Mouse (Mus musculus) layer of hippocampus, postnatal 25 days (tissue): ENCODE data around the gene S100a4. TPM values are rescaled to one million over a fixed set of nuclear protein-coding genes. Genes with fewer than 3 reads are reported as not detected.

Source experiments
- DNase-seq, 2 experiments: peaks; one replicate each; pipeline ENCODE4 v3.0.0; 2022; ENCODE audit warnings: mixed read lengths in 2 of 2, low spot score in 1 of 2; ENCODE audit errors: extremely low spot score in 1 of 2
- total RNA-seq, 2 experiments: library from RNA; stranded (reverse); gene quantifications; 2 replicates each; pipeline ENCODE4 v1.2.3; 2021

Gene S100a4
- total RNA-seq, 2 experiments from 2014 or later, result 4.1 to 6.5 TPM

DNA sequence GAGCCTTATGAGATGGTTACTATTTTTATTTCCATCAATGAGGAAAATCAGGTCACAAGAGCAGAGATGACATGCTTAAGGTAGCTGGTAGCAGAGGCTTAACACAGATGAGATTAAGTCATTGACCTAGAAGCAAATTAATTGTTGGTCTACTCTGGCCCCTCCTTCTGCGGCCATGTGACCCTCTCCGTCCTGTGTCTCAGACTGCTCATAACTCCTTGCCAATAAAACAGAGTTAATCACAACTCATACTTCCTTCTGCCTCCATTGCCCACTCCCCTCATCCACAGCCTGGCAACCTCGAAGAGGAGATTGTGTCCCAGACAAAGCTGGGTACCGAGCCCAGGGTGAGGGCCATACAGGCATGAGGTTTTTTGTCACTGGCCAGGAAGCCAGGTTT, 5.4 kb upstream of the S100a4 start:
- no peak for DNase-seq

DNA sequence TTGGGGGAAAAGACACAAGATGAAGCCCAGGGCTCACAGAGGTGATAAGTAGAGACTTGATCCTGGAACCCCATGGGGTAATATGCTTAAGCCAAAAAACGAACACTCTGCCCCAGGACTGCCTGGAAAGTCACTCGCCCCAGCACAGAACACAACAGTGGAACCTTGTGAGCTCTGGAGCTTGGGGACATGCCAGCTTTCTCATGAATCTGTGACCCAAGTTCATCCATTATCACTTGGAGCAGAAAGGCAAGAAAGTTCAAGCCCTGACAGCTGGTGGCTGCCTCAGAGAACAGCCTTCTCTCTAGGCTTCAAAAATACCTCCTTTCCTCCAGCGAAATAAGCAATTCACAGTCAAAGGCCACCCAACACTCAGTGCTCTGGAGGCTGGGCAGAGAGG, 4.2 kb upstream of the S100a4 start:
- no peak for DNase-seq

DNA sequence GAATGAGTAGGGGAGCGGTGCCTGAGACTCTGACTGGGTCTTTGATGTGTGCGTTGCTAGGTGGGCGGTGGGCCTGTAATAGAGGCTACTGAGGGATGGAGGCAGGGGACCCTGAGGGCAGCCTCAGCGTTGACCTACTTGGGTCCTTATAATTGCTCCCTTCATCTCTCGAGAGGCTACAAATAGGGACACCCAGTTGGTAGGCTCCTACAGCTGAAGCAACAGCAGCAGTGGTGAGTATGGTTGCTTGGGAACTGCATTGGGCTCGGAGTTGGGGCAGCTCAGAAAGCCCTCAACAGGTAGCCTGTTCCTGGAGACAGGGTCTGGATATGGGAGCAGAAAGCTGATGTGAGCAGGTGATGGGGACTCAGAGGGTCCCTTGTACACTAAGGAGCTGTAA, 3.5 kb upstream of the S100a4 start:
- no peak for DNase-seq

DNA sequence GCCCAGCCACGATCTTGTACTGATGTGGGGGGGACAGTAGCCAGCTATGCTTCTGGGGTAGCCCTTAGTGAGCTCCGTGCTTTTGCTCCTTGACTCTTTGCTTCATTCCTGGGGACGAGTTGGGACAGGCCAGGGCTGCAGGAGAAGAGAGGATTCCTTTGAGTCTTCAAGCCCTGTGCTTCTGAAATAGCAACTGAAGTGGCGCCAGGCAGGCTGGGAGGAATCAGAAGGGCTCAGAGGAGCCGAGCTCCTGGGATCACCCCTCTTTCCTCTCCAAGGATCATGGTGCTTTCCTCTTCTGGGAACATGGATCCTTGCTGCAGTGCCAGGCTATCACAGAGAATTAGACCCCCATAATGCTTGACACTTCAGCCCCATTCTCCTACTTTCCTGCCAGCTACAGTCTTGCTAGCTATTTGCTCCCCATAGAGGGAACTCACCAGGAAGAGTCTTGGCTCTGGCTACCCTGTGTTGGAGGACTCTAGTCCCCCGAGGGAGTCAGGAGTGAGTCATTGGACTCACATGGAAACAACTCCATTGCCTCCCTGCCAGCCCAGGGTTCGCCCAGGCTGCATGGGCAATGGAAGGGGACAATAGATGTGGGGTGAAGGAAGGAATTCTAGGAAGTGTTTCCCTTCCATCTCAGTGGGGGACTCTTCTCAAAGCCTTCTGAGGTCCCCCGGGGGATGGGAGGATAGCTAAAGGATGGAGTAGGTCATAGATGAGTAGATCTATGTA, 2.9 kb upstream of the S100a4 start:
- DNase-seq, result no peak

DNA sequence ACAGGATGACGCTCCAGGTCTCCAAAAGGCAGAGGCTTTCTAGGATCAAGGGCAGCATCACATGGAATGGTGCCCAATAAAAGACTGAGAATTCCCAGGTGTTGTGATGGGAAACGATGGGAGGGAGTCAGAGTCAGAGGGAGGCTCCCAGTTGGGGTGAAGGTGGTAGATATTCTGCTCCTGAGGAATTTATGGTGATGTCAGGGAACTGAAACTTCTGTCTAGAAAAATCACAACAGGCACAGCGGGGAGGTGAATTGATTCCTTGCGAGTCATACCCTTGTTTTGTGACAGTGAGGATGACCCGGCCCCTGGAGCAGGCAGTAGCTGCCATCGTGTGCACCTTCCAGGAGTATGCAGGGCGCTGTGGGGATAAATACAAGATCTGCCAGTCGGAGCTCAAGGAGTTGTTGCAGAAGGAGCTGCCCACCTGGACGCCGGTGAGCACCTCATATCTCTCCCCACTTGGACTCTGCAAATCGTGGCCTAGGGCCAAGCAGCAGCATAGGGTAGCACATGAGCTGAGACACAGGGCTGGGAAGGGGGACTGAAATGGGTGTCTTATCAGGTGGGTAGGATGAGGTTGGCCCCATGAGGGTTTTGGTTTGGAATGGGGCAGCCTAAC, 2.0 kb upstream of the S100a4 start, which contains the start of gene Gm42674:
Gene Gm42674 (plus strand): TSS at position 419 of the 625 bp plus-strand sequence.
- DNase-seq, result no peak

DNA sequence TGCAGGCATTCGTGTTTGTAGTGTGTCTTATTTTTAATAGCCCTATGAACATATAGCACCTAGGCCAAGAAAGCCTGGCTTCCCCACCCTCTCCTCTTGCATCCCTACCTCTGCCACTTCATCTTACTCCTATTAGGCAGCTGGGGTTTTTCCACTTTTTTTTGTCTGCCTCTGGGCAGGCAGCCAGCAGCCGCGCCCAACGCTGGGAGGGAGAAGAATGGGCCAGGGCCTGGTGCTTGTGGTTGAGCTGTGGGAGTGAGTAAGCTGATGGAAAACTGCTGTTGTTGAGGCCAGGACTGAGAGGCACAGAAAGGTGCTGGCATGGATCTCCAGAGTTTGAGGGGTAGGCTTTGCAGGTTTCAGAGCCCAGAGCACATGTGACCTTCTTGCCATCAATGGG, 845 bp downstream of the S100a4 start:
- DNase-seq, result no peak

DNA sequence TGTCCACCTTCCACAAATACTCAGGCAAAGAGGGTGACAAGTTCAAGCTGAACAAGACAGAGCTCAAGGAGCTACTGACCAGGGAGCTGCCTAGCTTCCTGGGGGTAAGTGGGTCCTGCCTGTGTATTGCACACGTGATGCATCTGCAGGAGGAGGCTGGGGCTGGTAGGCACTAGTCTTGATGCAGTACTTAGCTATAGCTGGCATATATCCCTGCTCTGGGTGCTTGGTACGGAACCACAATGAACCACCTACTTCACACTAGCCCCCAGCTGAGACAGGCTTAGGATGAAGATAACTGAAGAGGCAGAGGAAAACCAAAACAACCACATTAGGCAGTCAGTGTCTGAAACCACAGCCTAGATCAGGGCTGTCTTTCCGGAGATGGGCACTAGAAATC, 1.5 kb downstream of the S100a4 start:
- DNase-seq, result no peak

DNA sequence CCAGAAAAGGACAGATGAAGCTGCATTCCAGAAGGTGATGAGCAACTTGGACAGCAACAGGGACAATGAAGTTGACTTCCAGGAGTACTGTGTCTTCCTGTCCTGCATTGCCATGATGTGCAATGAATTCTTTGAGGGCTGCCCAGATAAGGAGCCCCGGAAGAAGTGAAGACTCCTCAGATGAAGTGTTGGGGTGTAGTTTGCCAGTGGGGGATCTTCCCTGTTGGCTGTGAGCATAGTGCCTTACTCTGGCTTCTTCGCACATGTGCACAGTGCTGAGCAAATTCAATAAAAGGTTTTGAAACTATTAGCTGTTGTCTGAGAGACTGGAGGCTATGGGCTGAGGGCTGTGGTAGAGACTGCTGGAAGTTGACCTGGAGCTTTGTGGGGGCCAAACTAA, 2.2 kb downstream of the S100a4 start:
- DNase-seq, result no peak

DNA sequence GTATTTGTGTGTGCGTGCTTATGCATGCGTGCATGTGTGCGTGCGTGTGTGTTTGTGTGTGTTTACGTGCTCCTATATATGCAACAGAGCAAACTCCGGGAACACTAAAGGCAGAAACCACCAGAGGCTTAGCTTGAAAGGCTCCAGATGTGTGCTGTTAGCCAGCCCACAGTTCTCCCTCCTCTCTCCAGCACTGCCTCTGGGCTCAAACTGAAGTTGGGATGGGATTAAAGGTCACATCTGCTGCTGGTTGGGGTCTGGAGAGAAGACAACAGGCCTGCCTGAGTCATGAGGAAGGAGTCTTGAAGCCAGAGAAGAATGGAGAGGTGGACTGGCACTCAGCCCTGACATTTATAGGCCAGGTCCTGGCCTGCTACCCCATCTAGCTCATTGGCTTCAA, 2.6 kb downstream of the S100a4 start:
- no peak for DNase-seq

DNA sequence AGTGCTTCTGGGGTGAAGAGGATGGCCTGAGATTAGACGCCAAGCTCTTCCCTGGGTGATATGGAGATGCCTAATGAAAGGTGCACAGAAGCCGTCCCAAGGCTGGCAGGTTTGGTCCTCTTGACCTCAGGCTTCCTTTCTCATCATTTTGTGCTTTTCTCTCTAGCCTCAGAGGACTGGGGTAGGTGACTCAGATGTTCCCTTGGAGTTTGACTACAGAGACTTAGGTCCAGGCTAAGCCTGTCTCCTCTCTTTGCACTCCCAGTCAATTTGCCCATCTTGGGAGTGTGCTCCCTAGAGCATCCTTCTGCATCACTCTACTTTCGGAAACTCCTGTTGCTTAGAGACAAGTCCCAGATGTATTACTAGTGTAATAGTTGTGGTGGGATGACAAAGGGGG, 3.8 kb downstream of the S100a4 start:
- no peak for DNase-seq

DNA sequence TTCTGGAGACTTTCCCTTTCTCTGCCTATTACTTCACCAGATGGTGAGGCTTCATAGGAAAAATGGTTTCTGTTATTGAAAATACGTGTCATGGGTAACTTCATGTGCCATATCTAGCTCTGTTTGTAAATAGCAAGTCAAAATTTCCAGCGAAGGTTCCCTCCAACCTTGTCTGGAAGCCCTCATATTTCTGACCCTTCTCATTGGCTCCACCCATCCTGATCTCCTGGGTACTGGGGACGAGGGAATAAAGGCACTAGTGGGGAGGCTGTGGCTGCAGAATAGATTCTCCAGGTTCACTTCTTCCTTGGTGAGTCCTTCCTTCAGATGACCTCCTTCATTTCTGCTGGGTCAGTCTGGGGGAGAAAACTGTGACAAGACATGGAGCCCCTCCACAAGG, 4.7 kb downstream of the S100a4 start, which contains the start of gene S100a5:
Gene S100a5 (plus strand): TSS at position 301 of the 400 bp plus-strand sequence.
- DNase-seq, result no peak

DNA sequence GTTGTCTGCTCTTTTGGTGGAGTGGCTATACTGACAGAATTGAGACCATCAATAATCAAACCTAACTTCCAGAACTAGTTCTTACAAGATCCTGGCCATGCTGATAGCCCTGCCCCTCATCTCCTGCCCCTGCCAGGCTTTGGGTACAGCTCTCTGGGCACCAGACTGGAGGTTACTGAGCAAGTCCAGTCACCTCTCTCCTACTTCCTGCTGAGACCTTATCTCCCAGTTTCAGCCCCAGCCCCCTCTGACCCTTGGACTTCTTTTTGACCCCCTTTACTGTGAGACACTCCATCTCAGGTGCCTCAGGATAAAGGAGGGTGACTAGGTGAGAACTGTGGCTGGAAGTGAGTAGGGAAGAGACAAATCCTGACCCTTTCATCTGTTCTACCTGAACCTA, 5.5 kb downstream of the S100a4 start:
- no peak for DNase-seq

DNA sequence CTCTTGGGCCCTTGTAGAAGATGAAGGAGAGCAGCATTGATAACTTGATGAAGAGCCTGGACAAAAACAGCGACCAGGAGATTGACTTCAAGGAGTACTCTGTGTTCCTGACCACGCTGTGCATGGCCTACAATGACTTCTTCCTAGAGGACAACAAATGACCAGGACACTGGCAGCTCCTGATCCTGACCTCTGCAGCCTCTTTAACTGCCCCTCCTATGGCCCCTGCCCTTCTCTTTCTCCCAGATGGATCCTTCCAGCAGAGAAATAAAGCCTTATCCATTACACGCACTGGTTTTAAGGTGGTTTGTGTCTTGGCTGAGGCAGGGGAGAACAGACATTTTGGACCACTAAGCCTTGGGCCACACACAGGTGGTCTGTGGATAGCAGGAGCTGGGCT, 7.9 kb downstream of the S100a4 start:
- DNase-seq, result no peak

DNA sequence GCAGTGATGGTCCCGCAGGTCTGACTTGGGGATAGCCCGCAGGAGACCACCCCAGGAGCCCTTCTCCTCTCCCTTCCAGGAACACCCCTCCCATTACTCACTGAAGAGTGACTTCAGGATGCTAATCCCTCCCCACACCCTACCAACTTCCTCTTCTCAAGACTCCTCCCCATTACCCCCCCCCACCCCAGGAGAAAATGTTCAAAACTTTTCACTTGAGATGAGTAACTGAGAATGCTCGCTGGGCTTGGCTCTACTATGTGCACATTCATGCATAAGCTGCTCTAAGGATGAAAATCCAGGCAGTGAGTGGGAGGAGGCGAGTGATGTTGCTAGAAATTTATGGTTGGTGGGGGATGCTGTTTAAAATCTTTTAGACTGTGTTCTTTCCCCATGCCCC, 8.5 kb downstream of the S100a4 start:
- no peak for DNase-seq

DNA sequence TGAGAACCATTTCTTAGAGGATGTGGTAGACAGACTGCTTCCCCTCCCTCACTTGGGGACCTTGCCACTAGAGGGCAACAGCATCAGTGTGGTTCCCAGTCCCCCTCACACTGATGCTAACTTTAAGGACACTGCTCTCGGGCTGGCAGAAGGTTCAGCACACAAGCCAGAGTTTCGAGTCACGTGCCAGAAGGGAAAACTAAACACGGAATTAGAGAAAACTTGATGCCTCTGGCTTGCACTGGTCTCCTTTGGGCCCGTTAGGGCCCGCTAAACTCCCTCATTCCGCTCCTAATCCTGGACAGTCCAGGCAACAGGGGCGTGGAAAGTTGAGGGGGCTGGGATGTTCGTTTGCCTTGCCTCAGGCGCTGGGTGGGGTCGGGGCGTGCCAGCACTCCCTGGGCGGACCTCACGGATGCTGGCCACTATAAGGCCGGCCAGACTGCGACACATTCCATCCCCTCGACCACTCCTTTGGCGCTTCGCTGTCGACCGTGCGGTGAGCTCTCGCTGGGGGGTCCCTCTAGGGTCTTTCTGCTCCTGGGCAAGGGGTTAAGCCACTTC, 9.2 kb downstream of the S100a4 start, which contains the start of gene S100a6:
Gene S100a6 (plus strand): TSS at position 155 of the 564 bp plus-strand sequence.
- DNase-seq, result peak in 1 of 2 experiments; percentile 55

DNA sequence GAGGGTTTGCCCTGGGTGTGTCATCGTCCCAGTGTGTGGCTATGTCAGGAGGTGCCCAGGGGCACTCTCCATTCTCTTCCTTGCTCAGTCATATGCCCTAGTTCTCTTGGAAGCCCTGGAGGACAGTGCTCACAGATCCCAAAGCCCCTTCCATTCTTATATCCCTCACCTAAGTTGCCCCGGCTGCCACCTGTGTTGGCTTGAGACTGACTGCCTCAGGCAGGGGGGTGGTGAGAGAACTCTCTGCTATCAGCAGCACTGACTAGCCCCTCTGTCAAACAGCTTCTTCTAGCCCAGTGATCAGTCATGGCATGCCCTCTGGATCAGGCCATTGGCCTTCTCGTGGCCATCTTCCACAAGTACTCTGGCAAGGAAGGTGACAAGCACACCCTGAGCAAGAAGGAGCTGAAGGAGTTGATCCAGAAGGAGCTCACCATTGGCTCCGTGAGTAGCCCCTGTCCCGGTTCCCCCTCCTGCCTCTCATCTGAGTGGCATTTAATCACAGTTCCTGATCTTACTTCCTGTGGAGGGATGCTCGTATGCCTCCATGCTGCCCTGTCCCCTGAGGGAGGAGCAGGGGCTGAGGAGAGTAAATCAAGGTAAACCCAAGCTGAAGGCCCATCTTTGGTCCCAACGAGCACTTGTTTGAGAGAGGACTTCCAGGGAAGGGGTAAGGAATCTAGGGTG, 10.0 kb downstream of the S100a4 start:
- DNase-seq, result no peak

DNA sequence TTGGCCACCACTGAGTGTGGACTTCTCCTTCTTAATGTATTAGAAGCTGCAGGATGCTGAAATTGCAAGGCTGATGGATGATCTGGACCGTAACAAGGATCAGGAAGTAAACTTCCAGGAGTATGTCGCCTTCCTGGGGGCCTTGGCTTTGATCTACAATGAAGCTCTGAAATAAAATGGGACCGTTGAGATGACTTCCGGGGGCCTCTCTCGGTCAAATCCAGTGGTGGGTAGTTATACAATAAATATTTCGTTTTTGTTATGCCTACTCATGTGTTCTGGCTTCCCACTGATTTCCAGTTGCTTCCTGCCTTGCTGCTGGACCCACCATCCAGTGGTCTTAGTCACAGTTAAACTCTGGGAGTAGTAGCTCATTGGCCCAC, 10.6 kb downstream of the S100a4 start:
- DNase-seq, result no peak

DNA sequence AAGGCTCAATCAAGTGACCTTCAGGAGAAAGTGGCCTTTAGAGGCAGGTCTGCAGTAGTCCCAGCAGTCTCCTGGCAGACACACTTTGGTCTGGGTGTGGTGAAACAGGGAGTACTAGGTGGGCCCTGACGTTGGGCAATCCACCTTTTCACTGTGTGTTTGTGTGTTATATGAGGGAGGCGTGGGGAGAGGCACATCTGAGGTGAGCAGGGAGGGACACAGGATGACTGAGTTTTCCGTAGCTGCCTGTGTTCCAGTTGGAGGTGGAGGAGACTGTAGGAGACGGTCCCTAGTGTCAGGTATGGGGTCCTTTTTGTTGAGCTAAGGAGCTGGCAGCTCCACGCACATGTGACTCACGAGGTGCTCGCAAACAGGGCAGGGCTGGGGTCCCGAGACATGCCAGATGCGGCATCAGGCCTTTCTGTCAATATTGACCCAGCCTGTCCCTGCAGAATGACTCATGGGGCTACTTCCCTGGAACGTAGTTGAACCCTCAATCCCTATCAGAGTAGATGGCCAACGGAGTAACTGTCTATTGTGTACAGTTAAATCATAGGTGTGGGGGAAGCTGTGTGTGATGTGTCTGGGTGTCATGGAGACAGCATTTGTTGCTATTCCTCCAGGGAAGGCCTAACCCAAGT, 11.2 kb downstream of the S100a4 start:
- no peak for DNase-seq

DNA sequence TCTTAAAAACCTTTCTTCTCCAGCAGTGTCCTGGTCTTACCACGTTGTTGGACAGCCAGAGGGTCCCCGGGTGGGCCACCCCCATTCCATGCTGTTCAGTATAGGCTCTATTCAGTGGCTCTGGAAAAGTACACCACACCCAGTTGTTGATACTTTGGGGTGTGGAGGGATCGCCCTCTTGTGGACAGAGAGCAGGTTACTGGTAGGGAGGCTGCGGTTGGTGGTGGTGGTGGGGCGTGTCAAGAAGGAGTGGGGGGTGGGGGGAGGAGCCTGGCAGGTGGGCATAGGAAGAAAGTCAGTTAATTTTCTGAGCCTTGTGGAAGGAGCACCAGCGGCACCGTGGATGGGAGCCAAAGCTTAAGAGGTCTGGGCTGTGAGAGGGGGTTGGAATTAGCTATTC, 11.8 kb downstream of the S100a4 start:
- DNase-seq, result peak; percentile 38 to 56

DNA sequence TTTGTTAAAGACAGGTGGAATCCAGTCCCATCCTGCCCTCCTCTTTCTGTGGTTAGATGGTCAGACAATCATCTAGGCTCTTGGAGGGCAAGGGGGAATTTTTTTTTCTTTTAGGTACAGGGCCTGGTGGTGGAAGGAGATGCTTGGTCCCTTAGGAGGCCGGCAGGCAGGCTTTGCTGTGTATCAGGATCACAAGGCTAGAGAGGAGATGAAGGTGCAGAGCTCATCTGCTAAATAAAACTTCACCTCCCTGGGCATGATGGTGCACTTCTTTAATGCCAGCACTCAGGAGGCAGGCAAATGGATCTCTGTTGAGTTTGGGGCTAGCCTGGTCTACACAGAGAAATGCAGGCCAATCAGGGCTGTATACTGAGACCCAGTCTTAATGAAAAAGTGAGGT, 12.3 kb downstream of the S100a4 start:
- no peak for DNase-seq

DNA sequence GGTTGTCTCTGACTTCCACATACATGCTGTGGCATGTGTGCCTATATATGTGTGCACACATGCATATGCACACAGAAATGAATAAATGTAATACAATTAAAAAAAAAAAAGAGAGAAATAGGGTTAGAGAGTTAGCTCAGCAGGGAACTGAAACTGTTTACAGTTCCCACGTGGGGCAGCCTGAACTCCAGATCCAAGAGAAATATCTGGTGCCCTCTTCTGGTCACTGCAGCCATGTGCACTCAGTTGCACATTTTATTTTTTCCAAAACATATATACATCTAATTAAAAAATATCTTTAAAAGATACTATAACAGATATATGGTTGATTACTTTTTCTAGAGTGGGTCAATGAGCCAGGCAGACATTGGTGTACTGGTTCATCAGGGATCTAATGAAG, 14.0 kb downstream of the S100a4 start:
- no peak for DNase-seq
